Mouse (Mus musculus): Measurements from ENCODE around the gene Cbr2.

The Cbr2 gene

DNA sequence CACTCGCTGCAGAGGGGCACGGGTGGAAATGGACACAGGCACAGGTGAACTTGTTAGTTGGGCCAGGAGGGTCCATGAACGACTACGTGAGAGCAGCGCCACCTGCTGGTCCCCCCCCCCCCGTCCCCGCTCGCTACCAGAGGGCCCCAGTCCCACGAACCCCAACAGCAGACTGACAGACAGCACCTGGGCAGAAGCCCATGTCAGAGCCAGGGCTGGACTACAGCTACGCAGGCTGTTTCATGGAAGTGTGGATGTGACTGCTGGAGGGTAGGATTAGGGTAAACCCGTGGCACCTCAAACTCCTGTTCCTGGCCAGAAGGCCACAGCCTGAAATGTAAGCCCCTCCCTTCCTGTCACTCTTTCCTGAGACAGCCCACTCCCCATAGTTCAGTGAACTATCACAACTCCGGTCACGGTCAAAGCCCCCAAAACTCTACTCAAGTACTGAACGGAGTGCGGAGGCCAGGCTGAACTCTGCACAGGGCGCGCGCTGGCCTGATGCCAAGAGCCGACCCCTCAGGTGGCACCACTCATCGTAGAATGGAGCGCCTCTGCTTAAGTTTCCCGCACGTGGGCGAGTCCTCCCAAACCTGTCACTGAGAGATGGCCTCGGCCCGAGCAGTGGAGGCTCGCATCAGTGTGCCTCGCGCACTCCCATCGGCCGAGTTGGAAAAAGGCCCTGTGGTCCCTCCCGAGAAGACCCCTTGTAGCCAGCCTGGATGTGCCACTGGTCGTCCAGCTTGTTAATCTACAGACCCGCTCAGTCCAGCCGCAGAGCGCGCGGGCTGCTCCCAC lies 18.9 kb downstream of the Cbr2 start:
- intact Hi-C loops (cut with DNase I), result loop anchor here (2.0 to 10.0 kb wide), 3 partner anchors 54 to 192 kb away; partner anchors contain the start of gene Sirt7

DNA sequence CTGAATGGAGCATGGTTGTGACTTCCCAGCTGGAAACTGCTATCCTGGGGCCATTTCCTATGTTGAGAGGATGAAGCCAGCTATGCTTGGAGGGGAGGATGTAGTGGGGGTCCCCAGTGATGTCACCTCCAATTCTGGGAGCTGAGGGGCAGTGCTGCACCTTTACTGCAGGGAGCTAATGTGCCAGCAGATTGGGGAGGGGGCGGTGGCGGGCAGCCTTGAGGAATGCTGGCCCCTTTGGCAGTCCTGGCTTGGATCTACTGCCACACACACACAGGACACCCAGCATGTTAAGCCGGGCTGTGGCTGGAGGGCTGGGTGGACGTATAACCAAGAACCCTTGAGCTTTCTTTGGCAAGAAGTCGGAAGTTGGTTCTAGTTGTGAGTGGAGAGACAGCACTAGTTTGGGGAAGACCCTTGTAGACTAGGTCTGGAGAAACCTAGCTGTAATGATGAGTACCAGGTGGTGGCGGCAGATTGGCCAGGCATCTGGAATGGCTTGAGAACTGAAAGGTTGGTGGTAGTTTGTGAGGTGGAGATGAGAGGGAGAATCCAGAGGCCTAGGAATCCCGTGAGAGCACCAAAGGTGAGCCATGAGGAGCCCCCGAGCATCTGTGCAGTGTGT lies 19.8 kb downstream of the Cbr2 start:
- intact Hi-C loops (cut with DNase I), result loop anchor here (2.0 to 10.0 kb wide), 3 partner anchors 53 to 193 kb away; partner anchors contain the start of gene Sirt7

GRCm38 (mm10) chr11:120710672-120711071 lies 21.2 kb downstream of the Cbr2 start:
- intact Hi-C loops (cut with DNase I), result loop anchor here (10.0 kb wide), 1 partner anchor 194 kb away; no protein-coding TSS in a partner anchor

- intact Hi-C loops (cut with DNase I), result no loop called here
Observed at GRCm38 (mm10) chr11:120709551-120709950, 22.4 kb downstream of the Cbr2 start.

GRCm38 (mm10) chr11:120707969-120708368 lies 23.9 kb downstream of the Cbr2 start:
- intact Hi-C loops (cut with DNase I), result no loop called here

DNA sequence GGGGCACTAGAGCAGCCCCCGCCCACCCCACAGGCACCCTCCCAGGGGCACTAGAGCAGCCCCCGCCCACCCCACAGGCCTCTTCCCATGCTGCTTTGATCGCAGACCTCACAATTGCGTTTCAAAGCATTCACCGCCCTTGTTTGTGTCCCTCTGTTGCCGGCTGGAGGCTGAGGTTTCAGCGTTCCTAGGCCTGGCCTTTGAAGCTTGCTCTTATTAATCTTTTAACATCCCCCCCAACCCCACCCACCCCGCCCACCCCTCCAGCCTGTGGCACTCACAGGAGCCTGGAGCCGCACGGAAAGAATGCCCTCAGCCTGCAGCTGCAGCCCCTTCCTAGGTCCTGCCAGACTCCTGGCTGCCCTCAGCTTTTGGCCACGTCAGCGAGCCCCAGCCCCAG lies 24.7 kb downstream of the Cbr2 start:
- intact Hi-C loops (cut with DNase I), result no loop called here

- intact Hi-C loops (cut with DNase I), result no loop called here
Observed at GRCm38 (mm10) chr11:120706120-120706519, 25.8 kb downstream of the Cbr2 start.

- intact Hi-C loops (cut with DNase I), result no loop called here
Observed at GRCm38 (mm10) chr11:120704486-120705325, 27.2 kb downstream of the Cbr2 start.

- intact Hi-C loops (cut with DNase I), result no loop called here
Observed at GRCm38 (mm10) chr11:120703696-120704454, 28.0 kb downstream of the Cbr2 start.

GRCm38 (mm10) chr11:120697741-120698140 lies 34.2 kb downstream of the Cbr2 start:
- intact Hi-C loops (cut with DNase I), result no loop called here

DNA sequence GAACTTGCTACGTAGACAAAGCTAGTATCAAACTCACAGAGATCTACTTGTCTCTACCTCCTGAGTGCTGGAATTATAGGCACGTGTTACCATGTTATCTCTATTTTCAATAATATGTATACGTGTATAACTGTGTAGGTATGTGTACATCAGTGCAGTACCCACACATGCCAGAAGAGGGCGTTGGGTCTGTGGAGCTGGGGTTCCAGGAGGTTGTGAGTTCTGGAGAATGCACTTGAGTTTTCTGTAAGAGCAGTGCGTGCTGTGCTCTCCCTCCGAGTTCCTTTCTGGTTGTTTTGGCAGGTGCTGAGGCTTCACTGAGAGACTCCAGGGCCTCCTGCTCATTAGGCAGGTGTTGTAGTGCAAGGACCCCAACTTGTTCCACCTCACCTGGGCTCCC lies 35.3 kb downstream of the Cbr2 start:
- intact Hi-C loops (cut with DNase I), result no loop called here

DNA sequence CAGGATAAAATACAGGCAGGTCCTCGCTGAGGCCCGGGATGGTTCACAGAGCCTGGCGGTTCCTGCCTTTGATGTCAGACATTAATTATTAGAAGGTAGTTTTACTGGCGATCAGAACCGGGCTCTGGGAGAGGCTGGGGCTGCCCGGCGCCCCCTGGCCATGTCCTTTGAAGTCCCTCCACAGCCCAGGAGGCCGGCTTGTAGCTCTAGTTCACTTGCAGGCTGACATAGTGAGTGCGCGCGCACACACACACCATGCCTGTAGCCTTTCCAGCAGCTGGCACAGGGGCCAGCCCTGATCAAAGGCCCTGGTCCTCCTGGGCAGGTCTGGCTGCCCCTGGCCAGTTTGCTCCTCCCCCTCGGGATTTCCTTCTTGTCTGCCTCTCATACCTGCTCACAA lies 36.3 kb downstream of the Cbr2 start:
- intact Hi-C loops (cut with DNase I), result no loop called here

- intact Hi-C loops (cut with DNase I), result no loop called here
Observed at GRCm38 (mm10) chr11:120695184-120695583, 36.7 kb downstream of the Cbr2 start.

DNA sequence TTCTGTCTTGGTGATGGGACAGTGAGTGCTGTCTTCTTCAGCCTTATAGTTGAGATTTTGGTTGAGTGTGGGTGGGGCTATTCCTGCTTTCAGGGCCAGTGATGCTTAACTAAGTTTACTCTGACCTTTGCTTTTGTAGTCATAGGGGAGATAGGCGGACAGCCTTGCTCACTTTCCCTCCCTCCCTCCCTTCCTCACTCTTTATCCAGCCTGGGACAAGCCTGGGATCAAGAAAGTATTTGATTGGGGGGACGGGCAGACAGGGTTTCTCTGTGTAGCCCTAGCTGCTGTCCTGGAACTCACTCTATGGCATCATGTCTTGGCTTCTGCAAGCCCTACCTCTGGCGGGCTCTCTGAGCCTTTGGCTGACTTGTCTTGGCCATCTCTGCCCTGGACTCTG lies 38.5 kb downstream of the Cbr2 start:
- intact Hi-C loops (cut with DNase I), result no loop called here

GRCm38 (mm10) chr11:120692471-120693011 lies 39.4 kb downstream of the Cbr2 start:
- intact Hi-C loops (cut with DNase I), result no loop called here

GRCm38 (mm10) chr11:120689365-120689764 lies 42.5 kb downstream of the Cbr2 start:
- intact Hi-C loops (cut with DNase I), result no loop called here

- intact Hi-C loops (cut with DNase I), result no loop called here
Observed at GRCm38 (mm10) chr11:120686650-120687272, 45.2 kb downstream of the Cbr2 start.

DNA sequence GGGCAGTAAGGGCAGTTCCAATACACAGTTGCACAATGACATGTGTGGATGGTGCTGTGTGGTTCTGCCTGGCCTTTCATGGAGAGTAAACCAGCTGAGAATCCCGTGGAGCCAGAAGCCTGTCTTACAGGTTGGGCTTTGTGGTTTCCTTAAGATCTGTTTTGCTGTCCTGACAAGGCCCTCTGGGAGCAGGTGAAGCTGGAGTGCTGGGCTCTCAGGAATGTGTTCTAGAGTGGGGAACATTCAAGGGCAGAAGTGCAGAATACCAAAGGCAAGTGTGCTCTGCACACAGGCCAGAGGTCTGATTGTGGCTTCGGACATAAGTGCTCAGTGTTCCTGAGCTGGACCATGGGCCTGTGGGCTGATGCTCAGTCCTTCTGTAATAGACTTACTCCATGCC lies 47.3 kb downstream of the Cbr2 start:
- intact Hi-C loops (cut with DNase I), result no loop called here

- intact Hi-C loops (cut with DNase I), result no loop called here
Observed at GRCm38 (mm10) chr11:120684086-120684485, 47.8 kb downstream of the Cbr2 start.

DNA sequence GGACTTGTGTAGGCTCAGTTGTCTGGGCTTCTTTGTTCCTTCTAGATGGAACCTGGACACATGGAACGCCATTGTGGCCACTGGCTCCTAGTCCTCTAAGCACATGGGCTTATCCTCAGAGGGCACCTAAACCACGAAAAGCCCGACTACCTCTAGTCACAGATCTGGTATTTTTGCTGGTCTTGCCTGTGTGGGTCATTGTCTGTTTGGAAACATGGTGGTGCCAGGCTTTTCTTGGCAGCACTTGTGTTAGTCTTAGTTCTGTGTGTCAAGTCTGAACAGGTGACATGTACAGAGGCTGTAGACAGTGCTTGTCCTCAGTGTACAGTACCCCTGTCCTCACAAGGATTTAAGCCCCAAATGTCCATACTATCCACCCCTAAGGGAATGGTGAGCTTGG lies 48.4 kb downstream of the Cbr2 start:
- intact Hi-C loops (cut with DNase I), result no loop called here
